Mouse (Mus musculus) intestine, embryonic 14.5 days (tissue): ENCODE results near the gene Eml1. TPM values are rescaled to one million over a fixed set of nuclear protein-coding genes. Genes with fewer than 3 reads are reported as not detected.

Source experiments
- ATAC-seq: fragments of 200-750 bp; cut with Nextera tagmentation; replicated peaks from 2 replicates; pipeline ENCODE4 v1.8.0; 2017; ENCODE audit warnings: low read depth, moderate number of reproducible peaks, moderate TSS enrichment, moderate library complexity; ENCODE audit not compliant: low FRiP score, low TSS enrichment
- DNase-seq: peaks from one replicate; pipeline ENCODE4 v3.0.0-alpha.2; 2018; ENCODE audit warnings: low spot score
- H3K27ac ChIP-seq: fragments of 300-500 bp; sonication (generic); 2 replicates; pipeline ENCODE4 v1.5.1; 2014; ENCODE audit warnings: low read depth, mild to moderate bottlenecking, control low read depth
- H3K27me3 ChIP-seq: fragments of 300-500 bp; sonication (generic); replicated peaks from 2 replicates; pipeline ENCODE4 v1.6.1; 2014; ENCODE audit warnings: low read length, control low read depth; ENCODE audit not compliant: control insufficient read depth, insufficient read depth
- H3K36me3 ChIP-seq: fragments of 300-500 bp; sonication (generic); 2 replicates; pipeline ENCODE4 v1.6.1; 2014; ENCODE audit warnings: low read length, control low read depth; ENCODE audit not compliant: control insufficient read depth, insufficient read depth
- H3K4me1 ChIP-seq: fragments of 300-500 bp; sonication (generic); replicated peaks from 2 replicates; pipeline ENCODE4 v1.6.1; 2014; ENCODE audit warnings: low read length, control low read depth, mixed read lengths; ENCODE audit not compliant: control insufficient read depth, insufficient read depth
- H3K4me2 ChIP-seq: fragments of 300-500 bp; sonication (generic); 2 replicates; pipeline ENCODE4 v1.6.1; 2014; ENCODE audit warnings: low read length
- H3K4me3 ChIP-seq: fragments of 300-500 bp; sonication (generic); 2 replicates; pipeline ENCODE4 v1.5.1; 2014; ENCODE audit warnings: low read depth, low read length, control low read depth, mixed read lengths
- H3K9ac ChIP-seq: fragments of 300-500 bp; sonication (generic); 2 replicates; pipeline ENCODE4 v1.6.1; 2014; ENCODE audit warnings: mild to moderate bottlenecking, low read length
- H3K9me3 ChIP-seq: fragments of 300-500 bp; sonication (generic); 2 replicates; pipeline ENCODE4 v1.6.1; 2016; ENCODE audit warnings: low read length, control low read depth; ENCODE audit not compliant: control insufficient read depth
- WGBS: fragments of 180-500 bp; shearing (Covaris S2); extraction: QIAGEN DNeasy Blood & Tissue Kit; methylation state at CpG from one replicate; pipeline ENCODE4 v1.1.7; 2014; 5-methylcytosine and 5-hydroxymethylcytosine counted together
- polyA plus RNA-seq: library from polyadenylated mRNA; unstranded; fragments of >200 nt; fragmentation: Nextera tagmentation; extraction: Ambion mirVana; gene quantifications from 2 replicates; pipeline ENCODE4 v1.2.1, GENCODE M21; 2014

Gene Eml1
- polyA plus RNA-seq, 1 experiment from 2014 or later: 72.4 TPM

- no peaks in the 10 kb centered on the region for H3K9me3 ChIP-seq
- WGBS: 77% methylated on average over 12 of the region's 12 CpGs
- no peaks in the 10 kb centered on the region for H3K27me3 ChIP-seq
- ATAC-seq (no peak), DNase-seq (no peak)
- H3K4me1 ChIP-seq: peaks cover 10% of the 10 kb centered on the region
- no peak overlapping the region for H3K4me3 ChIP-seq
- peaks cover 6% of the 10 kb centered on the region for H3K36me3 ChIP-seq
- no peak overlapping the region for H3K4me2 ChIP-seq
- no peak overlapping the region for H3K9ac ChIP-seq
- no peak overlapping the region for H3K27ac ChIP-seq
Observed at GRCm38 (mm10) chr12:108564910-108565506, 194.3 kb downstream of the Eml1 start.

DNA sequence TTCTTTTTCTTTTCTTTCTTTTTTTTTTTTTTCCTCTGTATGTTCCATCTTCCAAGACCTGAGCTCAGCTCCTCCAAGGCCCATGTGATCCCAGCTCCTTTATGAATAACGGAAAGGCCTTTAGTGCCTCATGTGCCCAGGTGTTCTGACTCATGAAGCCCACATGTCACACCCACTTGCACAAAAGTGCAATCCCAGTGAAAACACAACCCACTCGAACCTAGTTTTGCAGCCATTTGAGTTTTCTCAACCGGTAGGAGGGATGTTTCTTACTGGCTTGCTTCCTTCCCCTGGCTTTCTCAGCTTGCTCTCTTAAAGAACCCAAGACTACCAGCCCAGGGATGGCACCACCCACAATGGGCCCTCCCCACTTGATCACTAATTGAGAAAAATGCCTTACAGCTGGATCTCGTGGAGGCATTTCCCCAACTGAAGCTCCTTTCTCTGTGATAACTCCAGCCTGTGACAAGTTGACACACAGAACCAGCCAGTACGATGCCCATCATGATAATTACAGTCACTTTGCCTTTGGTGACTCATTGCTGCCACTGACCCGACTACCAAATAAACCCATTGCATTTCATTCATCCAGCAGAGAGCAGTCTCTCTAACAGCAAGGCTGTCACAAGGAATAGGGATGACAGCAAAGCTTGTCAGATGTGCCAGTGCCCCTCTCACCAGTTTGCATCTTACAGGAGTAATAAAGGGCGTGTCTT lies 208.6 kb downstream of the Eml1 start:
- no peak overlapping the region for H3K9ac ChIP-seq
- DNase-seq (no peak), ATAC-seq (no peak)
- no peak overlapping the region for H3K4me3 ChIP-seq
- no peaks in the 10 kb centered on the region for H3K27me3 ChIP-seq
- no peak overlapping the region for H3K4me2 ChIP-seq
- no peaks in the 10 kb centered on the region for H3K4me1 ChIP-seq
- H3K27ac ChIP-seq: no peak overlapping the region
- peaks cover 17% of the 10 kb centered on the region for H3K36me3 ChIP-seq
- H3K9me3 ChIP-seq: no peaks in the 10 kb centered on the region
- WGBS: 81% methylated on average over 7 of the region's 7 CpGs

DNA sequence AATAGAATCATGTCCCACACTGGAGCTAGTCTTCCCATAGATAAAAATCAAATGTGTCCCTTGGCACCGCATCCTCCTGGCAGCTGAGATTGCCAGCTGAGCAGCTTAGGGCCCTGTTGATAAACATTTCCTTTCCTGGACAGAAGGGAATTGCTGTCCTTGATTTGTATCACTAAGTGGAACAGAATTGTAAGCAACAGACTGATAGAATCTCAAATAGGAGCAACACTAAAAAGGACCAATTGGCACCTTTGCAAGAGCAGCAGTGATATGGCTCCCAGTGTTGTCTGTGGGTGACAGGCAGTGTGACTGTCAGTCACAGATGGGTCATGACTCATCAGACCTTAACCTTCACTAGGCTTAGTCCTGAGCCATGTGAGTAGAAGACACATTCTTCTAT lies 213.0 kb downstream of the Eml1 start:
- H3K27me3 ChIP-seq: no peaks in the 10 kb centered on the region
- no peaks in the 10 kb centered on the region for H3K9me3 ChIP-seq
- H3K4me3 ChIP-seq: no peak overlapping the region
- H3K27ac ChIP-seq: no peak overlapping the region
- WGBS: 73% methylated on average over 1 of the region's 1 CpGs
- H3K9ac ChIP-seq: no peak overlapping the region
- no peaks in the 10 kb centered on the region for H3K4me1 ChIP-seq
- H3K36me3 ChIP-seq: peaks cover 29% of the 10 kb centered on the region; the same call in 1 of the 2 replicates
- DNase-seq: no peak
- H3K4me2 ChIP-seq: no peak overlapping the region
- ATAC-seq: no peak

Other genes with a start within 250 kb of the Eml1 start
- 75.9 and 83.6 TPM in 2 replicates for gene Setd3, start 191.6 kb upstream of the Eml1 start, polyA plus RNA-seq
- gene Ccnk, start 191.4 kb upstream of the Eml1 start, polyA plus RNA-seq: 4.7 and 5.1 TPM in 2 replicates
- gene Ccdc85c, start 95.5 kb upstream of the Eml1 start, polyA plus RNA-seq: 10.9 and 11.2 TPM in 2 replicates
- 0.28 and 0.67 TPM in 2 replicates for gene Hhipl1, start 64.7 kb upstream of the Eml1 start, polyA plus RNA-seq
- 4.7 and 5.1 TPM in 2 replicates for gene Cyp46a1, start 36.6 kb upstream of the Eml1 start, polyA plus RNA-seq
- gene Evl, start 183.8 kb downstream of the Eml1 start, polyA plus RNA-seq: 61.0 and 64.7 TPM in 2 replicates